In the genomic region with DNA sequence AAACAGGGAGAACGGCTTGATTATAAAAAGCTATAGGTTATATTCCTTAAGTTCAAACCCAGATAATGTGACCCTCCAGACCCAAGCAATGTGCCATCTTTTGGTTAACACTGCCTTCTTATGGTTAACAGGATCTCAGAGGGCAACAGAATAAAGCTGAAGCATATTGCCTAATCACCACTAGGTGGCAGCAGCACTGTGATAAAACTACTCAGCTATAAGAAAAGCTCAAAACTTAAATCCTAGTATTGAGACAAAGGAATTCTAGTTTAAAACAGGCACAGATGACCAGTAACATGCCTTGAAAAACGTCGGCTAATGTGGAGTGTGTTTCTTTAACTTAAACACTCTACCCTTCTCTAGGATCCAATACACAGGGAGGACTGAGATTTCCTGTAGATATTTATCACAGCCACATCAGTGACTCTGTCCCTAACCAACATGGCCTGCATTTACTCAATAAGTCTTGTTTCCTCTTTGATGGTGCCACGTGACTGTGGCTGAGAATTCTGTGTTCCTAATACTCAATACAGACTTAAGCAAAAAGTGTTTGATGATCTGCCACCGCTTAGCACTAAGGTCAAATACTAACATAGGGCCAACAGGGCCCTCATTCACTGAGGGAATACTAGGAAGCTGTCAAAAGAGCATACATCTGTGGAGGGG, we compare ENCODE assay signal across 8 mouse cellular contexts. TPM values are rescaled to one million over a fixed set of nuclear protein-coding genes. Genes with fewer than 3 reads are reported as not detected.
A peak's percentile ranks its signal among the peaks of the same experiment; 100 is the strongest.
DNase-seq lines count a peak whose midpoint lies in the region; ATAC-seq lines count a peak whose summit lies in the region.

No protein-coding gene starts in this region.

- no peak overlapping the region for H3K9ac ChIP-seq in limb, embryonic 11.5 days (ENCODE audit: low read length)

- no peak overlapping the region for H3K4me2 ChIP-seq in limb, embryonic 11.5 days (ENCODE audit: low read depth, severe bottlenecking)

- ATAC-seq in limb, embryonic 11.5 days (ENCODE audit: insufficient number of reproducible peaks, low FRiP score, low TSS enrichment, low read depth), result no peak

- H3K27ac ChIP-seq in heart, embryonic 10.5 days, result peak overlapping the region; percentile 3; the same call in 1 of the 2 replicates
- no peak overlapping the region for H3K27ac ChIP-seq in limb, embryonic 11.5 days (replicated peaks; ENCODE audit: low read depth, low read length)

- no peaks in the 10 kb centered on the region for H3K27me3 ChIP-seq in heart, embryonic 10.5 days (ENCODE audit: insufficient read depth, poor library complexity, severe bottlenecking)
- H3K27me3 ChIP-seq in limb, embryonic 11.5 days (ENCODE audit: control insufficient read depth, insufficient read depth, low read length), result no peaks in the 10 kb centered on the region

- no peak overlapping the region for H3K4me3 ChIP-seq in heart, embryonic 10.5 days
- H3K4me3 ChIP-seq in limb, embryonic 11.5 days (ENCODE audit: low read depth, low read length), result no peak overlapping the region

- H3K9me3 ChIP-seq in heart, embryonic 10.5 days, result no peaks in the 10 kb centered on the region
- no peaks in the 10 kb centered on the region for H3K9me3 ChIP-seq in limb, embryonic 11.5 days (ENCODE audit: control insufficient read depth, low read length)

- H3K36me3 ChIP-seq in heart, embryonic 10.5 days, result peaks cover 13% of the 10 kb centered on the region
- H3K36me3 ChIP-seq in limb, embryonic 11.5 days (ENCODE audit: control insufficient read depth, insufficient read depth, low read length), result no peaks in the 10 kb centered on the region

- H3K4me1 ChIP-seq in heart, embryonic 10.5 days, result peaks cover 13% of the 10 kb centered on the region
- H3K4me1 ChIP-seq in limb, embryonic 11.5 days (ENCODE audit: control insufficient read depth, insufficient read depth, low read length), result 0 out of 2 replicates have a peak, but pooled peaks cover 3% of the 10 kb centered on the region

- WGBS in heart, embryonic 10.5 days, result 31% methylated on average over 5 of the region's 5 CpGs
- WGBS in limb, embryonic 11.5 days, result 33% methylated on average over 5 of the region's 5 CpGs

- no peak for DNase-seq in heart, embryonic 10.5 days (ENCODE audit: low spot score)
- no peak for DNase-seq in heart, postnatal 36 days
- DNase-seq in 3134 (ENCODE audit: extremely low read depth, insufficient read length, low spot score) (peak; percentile 26), ES-CJ7 (ENCODE audit: low read depth, low spot score) (peak; percentile 80)
- DNase-seq in embryo, embryonic 11.5 days (ENCODE audit: low read depth, low spot score), result peak; percentile 57
- peak; percentile 64 for DNase-seq in limb, embryonic 11.5 days (ENCODE audit: low spot score)
- peak; percentile 39 for DNase-seq in retina, postnatal 7 days (ENCODE audit: low read depth, low spot score)
- no peak for DNase-seq in gastrocnemius, postnatal 14 days

- intact Hi-C loops in heart, postnatal 36 days (cut with DNase I), result loop anchor here (10.0 kb wide), 1 partner anchor 682 kb away; the partner anchor contains the start of genes 1300017J02Rik and Topbp1
- intact Hi-C loops in gastrocnemius, postnatal 14 days (cut with DNase I; ENCODE audit: low total_unique reads), result no loop called here

RNA-seq across cellular contexts. Expression of gene Anapc13, which starts 3.8 kb away (rescaled TPM):
- polyA plus RNA-seq in heart, embryonic 10.5 days (2016; fragmentation: Nextera tagmentation; extraction: Ambion mirVana), result 183 and 186 TPM in 2 replicates
- total RNA-seq in heart, postnatal 36 days (2021), result 100 to 1,000 TPM; 341 to 347 TPM
- polyA plus RNA-seq in limb, embryonic 11.5 days (2014; fragmentation: Nextera tagmentation; extraction: Ambion mirVana), result 179 and 180 TPM in 2 replicates
- 100 to 1,000 TPM; 223 to 226 TPM for total RNA-seq in gastrocnemius, postnatal 14 days (2021)

RNA-seq across cellular contexts. Expression of gene Cep63, which starts 4.0 kb away (rescaled TPM):
- polyA plus RNA-seq in heart, embryonic 10.5 days (2016; fragmentation: Nextera tagmentation; extraction: Ambion mirVana), result 51.9 and 53.4 TPM in 2 replicates
- 10 to 100 TPM; 53.0 to 53.1 TPM for total RNA-seq in heart, postnatal 36 days (2021)
- polyA plus RNA-seq in limb, embryonic 11.5 days (2014; fragmentation: Nextera tagmentation; extraction: Ambion mirVana), result 45.8 and 47.7 TPM in 2 replicates
- total RNA-seq in gastrocnemius, postnatal 14 days (2021), result 10 to 100 TPM; 24.1 to 24.4 TPM

Comparison
In these comparisons a context has a peak if more than half of its experiments do, and no peak if none do; other contexts are left out.
1. DNase-seq: peak in 3134 (single experiment), ES-CJ7 (single experiment), embryo, embryonic 11.5 days (single experiment), limb, embryonic 11.5 days (single experiment) and retina, postnatal 7 days (single experiment); none in heart, embryonic 10.5 days (single experiment), heart, postnatal 36 days (0 of 2) and gastrocnemius, postnatal 14 days (single experiment).